Mouse (Mus musculus) CH12.LX (cell line): ENCODE results near the gene Zfyve9. TPM values are rescaled to one million over a fixed set of nuclear protein-coding genes. Genes with fewer than 3 reads are reported as not detected.

Experiments
- DNase-seq: peaks from one replicate; pipeline ENCODE4 v3.0.0-alpha.2; 2013; ENCODE audit errors: extremely low read depth
- H3K27ac ChIP-seq: 2 replicates; pipeline ENCODE4 v1.5.1; 2012; ENCODE audit warnings: low read depth, mild to moderate bottlenecking, control low read depth, moderate library complexity; ENCODE audit not compliant: insufficient read depth
- H3K27me3 ChIP-seq: replicated peaks from 2 replicates; pipeline ENCODE3; 2012; ENCODE audit warnings: inconsistent platforms
- H3K36me3 ChIP-seq, 2 experiments: replicated peaks in 1 of 2; 2 replicates each; pipeline versions ENCODE3 to v1.6.1; 2012; ENCODE audit warnings: inconsistent platforms in 1 of 2, low read length in 1 of 2, mild to moderate bottlenecking in 1 of 2, mixed read lengths in 1 of 2, moderate library complexity in 1 of 2; ENCODE audit not compliant: control insufficient read depth in 1 of 2, insufficient read depth in 1 of 2
- H3K4me1 ChIP-seq, 2 experiments: 2 replicates each; pipeline ENCODE4 v1.6.1; 2012; ENCODE audit warnings: inconsistent platforms in 1 of 2, moderate library complexity in 1 of 2; ENCODE audit not compliant: insufficient read depth in 2 of 2, control insufficient read depth in 1 of 2
- H3K4me2 ChIP-seq: 2 replicates; pipeline ENCODE4 v1.6.1; 2012; ENCODE audit warnings: low read depth, mild to moderate bottlenecking, control low read depth; ENCODE audit not compliant: poor library complexity, insufficient read depth, severe bottlenecking
- H3K4me3 ChIP-seq, 3 experiments: fragments of 150-350 bp in 1 of 3; sonication (generic) in 1 of 3; replicated peaks in 1 of 3; 2 replicates each; pipeline versions ENCODE3 to v1.5.1; 2011 to 2012; ENCODE audit warnings: low read depth in 2 of 3, low read length in 2 of 3, mild to moderate bottlenecking in 2 of 3, moderate library complexity in 2 of 3, control low read depth in 1 of 3, improper control_type of control experiment in 1 of 3, inconsistent platforms in 1 of 3, mixed read lengths in 1 of 3; ENCODE audit not compliant: poor library complexity in 1 of 3
- H3K79me2 ChIP-seq: replicated peaks from 2 replicates; pipeline ENCODE4 v1.6.1; 2012; ENCODE audit warnings: mild to moderate bottlenecking, moderate library complexity; ENCODE audit not compliant: control insufficient read depth, poor library complexity, insufficient read depth, severe bottlenecking; ENCODE audit errors: extremely low read depth
- H3K9ac ChIP-seq: 2 replicates; pipeline ENCODE4 v1.6.1; 2012; ENCODE audit warnings: low read depth, mild to moderate bottlenecking, control low read depth, moderate library complexity; ENCODE audit not compliant: insufficient read depth
- H3K9me3 ChIP-seq: replicated peaks from 2 replicates; pipeline ENCODE3; 2012; ENCODE audit warnings: low read length, inconsistent platforms, mixed read lengths
- CTCF ChIP-seq, 2 experiments: IDR thresholded peaks in 1 of 2; conservative IDR thresholded peaks in 1 of 2; 2 replicates each; pipeline ENCODE4 v1.5.1; 2011 to 2012; ENCODE audit warnings: low read depth in 2 of 2, low read length in 2 of 2, improper control_type of control experiment in 1 of 2, inconsistent platforms in 1 of 2, mild to moderate bottlenecking in 1 of 2, moderate library complexity in 1 of 2
- ELF1 ChIP-seq: IDR thresholded peaks from 2 replicates; pipeline ENCODE4 v1.6.1; 2014; ENCODE audit warnings: low read depth, mild to moderate bottlenecking, inconsistent platforms, low read length, improper control_type of control experiment
- EP300 ChIP-seq: IDR thresholded peaks from 2 replicates; pipeline ENCODE4 v1.6.1; 2011; ENCODE audit warnings: low read length, improper control_type of control experiment
- ETS1 ChIP-seq: conservative IDR thresholded peaks from 2 replicates; pipeline ENCODE4 v1.6.1; 2012; ENCODE audit warnings: low read depth, mild to moderate bottlenecking, inconsistent platforms, low read length, improper control_type of control experiment, moderate library complexity
- GABPA ChIP-seq: IDR thresholded peaks from 2 replicates; pipeline ENCODE4 v1.6.1; 2012; ENCODE audit warnings: low read depth, low read length, improper control_type of control experiment, inconsistent platforms; ENCODE audit not compliant: insufficient replicate concordance
- JUN ChIP-seq: IDR thresholded peaks from 2 replicates; pipeline ENCODE4 v1.6.1; 2011; ENCODE audit warnings: low read depth, mild to moderate bottlenecking, low read length, improper control_type of control experiment, moderate library complexity; ENCODE audit not compliant: insufficient read depth
- KAT2A ChIP-seq: IDR thresholded peaks from 2 replicates; pipeline ENCODE4 v1.6.1; 2012; ENCODE audit warnings: low read length, improper control_type of control experiment, inconsistent platforms; ENCODE audit not compliant: insufficient replicate concordance
- MXI1 ChIP-seq: IDR thresholded peaks from 2 replicates; pipeline ENCODE4 v1.6.1; 2011; ENCODE audit warnings: mild to moderate bottlenecking, low read depth, low read length, improper control_type of control experiment
- NELFE ChIP-seq: IDR thresholded peaks from 2 replicates; pipeline ENCODE4 v1.6.1; 2011; ENCODE audit warnings: low read depth, low read length, improper control_type of control experiment
- POLR2A ChIP-seq: IDR thresholded peaks from 2 replicates; pipeline ENCODE4 v1.6.1; 2011; ENCODE audit warnings: low read depth, mild to moderate bottlenecking, improper control_type of control experiment, low read length
- RCOR1 ChIP-seq: conservative IDR thresholded peaks from 2 replicates; pipeline ENCODE4 v1.6.1; 2012; ENCODE audit warnings: low read depth, mild to moderate bottlenecking, inconsistent platforms, low read length, improper control_type of control experiment
- SIN3A ChIP-seq: IDR thresholded peaks from 2 replicates; pipeline ENCODE4 v1.6.1; 2012; ENCODE audit warnings: low read length, improper control_type of control experiment, inconsistent platforms
- SMC3 ChIP-seq: IDR thresholded peaks from 2 replicates; pipeline ENCODE4 v1.6.1; 2011; ENCODE audit warnings: low read depth, low read length, improper control_type of control experiment
- TBP ChIP-seq: conservative IDR thresholded peaks from 2 replicates; pipeline ENCODE4 v1.6.1; 2011; ENCODE audit warnings: low read depth, low read length, improper control_type of control experiment
- UBTF ChIP-seq: IDR thresholded peaks from 2 replicates; pipeline ENCODE4 v1.6.1; 2012; ENCODE audit warnings: low read depth, mild to moderate bottlenecking, inconsistent platforms, low read length, improper control_type of control experiment, moderate library complexity
- USF1 ChIP-seq: IDR thresholded peaks from 2 replicates; pipeline ENCODE4 v1.6.1; 2014; ENCODE audit warnings: low read depth, mild to moderate bottlenecking, inconsistent platforms, low read length, improper control_type of control experiment
- ZMIZ1 ChIP-seq: IDR thresholded peaks from 2 replicates; pipeline ENCODE4 v1.6.1; 2012; ENCODE audit warnings: low read depth, mild to moderate bottlenecking, inconsistent platforms, low read length, improper control_type of control experiment
- dilution Hi-C: fragments of 300-500 bp; cut with MboI; formaldehyde crosslinking; loops from 2 replicates; pipeline ENCODE4 v1.14.3; 2020; ENCODE audit warnings: low sequenced_read_pairs; ENCODE audit not compliant: extremely low pct_unique_long_range_greater_than_20kb, extremely low pct_ligation_motif_present
- in situ Hi-C: fragments of 300-500 bp; cut with MboI; formaldehyde crosslinking; loops from 3 replicates; pipeline ENCODE4 v1.14.3; 2019; ENCODE audit warnings: low sequenced_read_pairs, low pct_ligation_motif_present, low pct_unique_long_range_greater_than_20kb, mixed read lengths
- polyA plus RNA-seq: library from polyadenylated mRNA; unstranded; fragments of >175 nt; gene quantifications from 2 replicates; pipeline ENCODE4 v1.2.1, GENCODE M21; 2012; ENCODE audit warnings: low read depth; ENCODE audit not compliant: insufficient read length
- total RNA-seq, 2 experiments: library from RNA; depleted of rRNA; stranded (reverse); fragments of 300-350 nt in 1 of 2; fragments of >200 nt in 1 of 2; gene quantifications; 2 replicates each; pipeline ENCODE4 v1.2.3; 2012 to 2014

Zfyve9 gene
- total and polyA plus RNA-seq, 3 experiments: 0.83 to 2.8 (median 1.6) TPM

DNA sequence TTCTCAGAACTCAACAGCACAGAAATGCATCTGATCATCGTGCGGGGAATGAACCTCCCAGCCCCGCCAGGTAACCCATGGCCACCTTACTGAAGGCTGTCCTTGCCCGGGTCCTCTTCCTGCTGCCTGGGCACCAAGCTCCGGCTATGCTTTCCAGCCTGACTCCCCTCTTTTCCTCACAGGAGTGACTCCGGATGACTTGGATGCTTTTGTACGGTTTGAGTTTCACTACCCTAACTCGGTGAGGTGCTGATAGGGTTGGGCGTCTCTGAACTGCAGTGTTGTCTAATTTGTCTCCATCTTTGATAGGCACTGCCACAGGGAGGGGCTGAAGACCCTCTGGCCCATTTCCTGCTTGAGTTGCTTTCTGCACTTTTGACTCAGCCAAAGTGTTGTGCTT, 150.5 kb downstream of the Zfyve9 start:
- Histone ChIP-seq H3K27me3 (no peaks in the 10 kb centered on the region), H3K27ac (no peak overlapping the region), H3K9me3 (no peaks in the 10 kb centered on the region), H3K4me2 (no peak overlapping the region), H3K9ac (no peak overlapping the region), H3K4me1 (no peaks in the 10 kb centered on the region), H3K36me3 (peaks cover 81 to 98% of the 10 kb centered on the region in 2 experiments), H3K4me3 (no peak overlapping the region), H3K79me2 (no peaks in the 10 kb centered on the region)
- dilution Hi-C loops: no loop called here
- no peak for TF ChIP-seq UBTF
- no peak for TF ChIP-seq JUN
- no peak for TF ChIP-seq MXI1
- TF ChIP-seq NELFE: no peak
- no peak for TF ChIP-seq GABPA
- TF ChIP-seq ZMIZ1: no peak
- TF ChIP-seq TBP: no peak
- TF ChIP-seq SIN3A: no peak
- no peak for TF ChIP-seq RCOR1
- no peak for TF ChIP-seq POLR2A
- no peak for TF ChIP-seq KAT2A
- no peak for TF ChIP-seq CTCF (conservative IDR thresholded peaks at IDR 0.05 in 1 of 2, IDR thresholded peaks at IDR 0.05 in 1 of 2; ENCODE audit: low read depth in 2 of 2, low read length in 2 of 2)
- no peak for TF ChIP-seq USF1
- no peak for TF ChIP-seq ETS1
- TF ChIP-seq ELF1: no peak
- TF ChIP-seq EP300: no peak
- no peak for DNase-seq
- in situ Hi-C loops: no loop called here

DNA sequence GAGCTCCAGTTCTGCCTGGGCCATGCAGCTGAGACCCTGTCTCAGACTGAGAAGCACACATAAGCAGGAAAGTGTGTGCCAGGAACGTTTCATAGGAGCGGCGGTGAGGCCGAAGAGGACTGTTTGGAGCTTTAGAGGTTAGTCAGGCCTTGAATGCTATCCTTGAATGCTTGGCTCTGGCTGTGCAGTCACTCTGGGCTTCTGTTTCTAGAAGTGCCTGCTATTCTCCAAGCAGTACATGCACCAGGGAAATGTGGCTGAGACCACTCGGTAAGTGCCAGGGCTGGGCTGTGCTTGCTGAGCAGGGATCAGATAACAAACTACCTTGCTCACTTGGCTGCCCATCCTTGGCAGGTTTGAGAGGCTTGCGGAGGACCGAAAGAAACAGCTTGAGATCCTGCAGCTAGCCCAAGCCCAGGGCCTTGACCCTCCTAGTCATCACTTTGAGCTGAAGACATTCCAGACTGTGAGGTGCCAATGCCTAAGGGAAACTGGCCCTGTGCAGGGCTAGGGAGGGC, 151.2 kb downstream of the Zfyve9 start:
- in situ Hi-C loops (no loop called here), dilution Hi-C loops (no loop called here)
- Histone ChIP-seq H3K4me2 (no peak overlapping the region), H3K36me3 (peaks cover 80 to 98% of the 10 kb centered on the region in 2 experiments), H3K79me2 (no peaks in the 10 kb centered on the region), H3K9ac (no peak overlapping the region), H3K27ac (no peak overlapping the region), H3K27me3 (no peaks in the 10 kb centered on the region), H3K4me3 (no peak overlapping the region), H3K4me1 (no peaks in the 10 kb centered on the region), H3K9me3 (no peaks in the 10 kb centered on the region)
- no peak for DNase-seq
- no peak for TF ChIP-seq SIN3A
- TF ChIP-seq SMC3: no peak
- no peak for TF ChIP-seq POLR2A
- no peak for TF ChIP-seq MXI1
- no peak for TF ChIP-seq ZMIZ1
- no peak for TF ChIP-seq CTCF (conservative IDR thresholded peaks at IDR 0.05 in 1 of 2, IDR thresholded peaks at IDR 0.05 in 1 of 2; ENCODE audit: low read depth in 2 of 2, low read length in 2 of 2)
